Mouse (Mus musculus) C2C12 (cell line): ENCODE data around the gene Tes3-ps.

Experiments
- CEBPB ChIP-seq: IDR thresholded peaks from one replicate; pipeline ENCODE4 v1.6.1; 2011; ENCODE audit warnings: low read depth, mild to moderate bottlenecking, control low read depth, moderate library complexity
- CTCF ChIP-seq: IDR thresholded peaks from one replicate; pipeline ENCODE4 v1.5.1; 2011; ENCODE audit not compliant: control insufficient read depth, insufficient read depth, insufficient read length
- MAX ChIP-seq: IDR thresholded peaks from one replicate; pipeline ENCODE4 v1.6.1; 2011; ENCODE audit warnings: mild to moderate bottlenecking, control low read depth
- MYOG ChIP-seq: IDR thresholded peaks from one replicate; pipeline ENCODE4 v1.6.1; 2011; ENCODE audit not compliant: control insufficient read depth, insufficient read length; ENCODE audit errors: extremely low read depth
- USF1 ChIP-seq: IDR thresholded peaks from one replicate; pipeline ENCODE4 v1.6.1; 2011; ENCODE audit warnings: low read depth, mild to moderate bottlenecking, control low read depth, moderate library complexity

DNA sequence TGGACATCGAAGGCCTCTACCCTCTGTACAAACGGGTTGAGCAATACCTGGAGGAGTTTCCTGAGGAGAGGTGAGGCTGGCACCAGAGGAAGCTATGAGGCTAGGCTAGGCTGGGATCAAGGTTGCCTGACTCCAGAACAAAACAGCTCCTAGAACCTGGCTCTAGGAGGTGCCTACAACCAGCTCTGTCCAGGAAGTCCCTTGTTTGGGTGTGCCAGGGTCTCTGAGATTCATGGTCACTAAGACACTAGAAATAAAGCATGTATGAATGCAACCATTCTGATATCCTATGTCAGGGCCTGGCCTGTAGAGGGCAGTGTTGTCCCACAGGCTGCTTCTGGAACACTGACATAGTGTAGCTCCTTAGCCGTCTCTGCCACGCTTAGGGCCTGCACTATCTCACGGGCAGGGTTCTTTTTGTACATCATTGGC lies 43.8 kb upstream of the Tes3-ps start:
- TF ChIP-seq CTCF (peak; percentile 81), MAX (no peak), USF1 (no peak), MYOG (no peak), CEBPB (no peak)
